Mouse (Mus musculus): ENCODE results near the gene Pmm1. TPM values are rescaled to one million over a fixed set of nuclear protein-coding genes. Genes with fewer than 3 reads are reported as not detected.

Gene Pmm1
- total and polyA plus RNA-seq, 3 experiments: 51.8 to 140 (median 128) TPM

DNA sequence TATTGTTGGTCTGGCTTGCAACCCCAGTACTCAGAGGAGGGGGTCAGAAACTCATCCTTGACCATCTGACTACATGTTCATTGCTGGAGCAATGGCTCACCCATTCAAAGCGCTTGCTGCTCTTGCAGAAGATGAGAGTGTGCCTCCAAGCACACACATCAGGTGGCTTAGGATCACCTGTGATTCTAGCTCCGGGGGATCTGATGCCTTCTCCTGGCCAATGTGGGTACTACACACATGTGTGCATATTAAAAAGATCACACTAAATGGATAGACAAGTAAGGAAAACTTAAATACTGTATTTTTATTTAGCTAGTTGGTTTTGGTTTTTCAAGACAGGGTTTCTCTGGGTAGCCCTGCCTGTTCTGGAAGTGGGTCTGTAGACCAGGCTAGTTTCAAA, 19.7 kb downstream of the Pmm1 start:
- H3K4me1 ChIP-seq (ENCODE audit: control insufficient read depth in 1 of 2, insufficient read depth in 2 of 2): peaks cover 12 to 41% of the 10 kb centered on the region in 2 experiments
- no peaks in the 10 kb centered on the region for H3K79me2 ChIP-seq (replicated peaks; ENCODE audit: control insufficient read depth, extremely low read depth, insufficient read depth, poor library complexity, severe bottlenecking)
- in situ Hi-C loops (cut with MboI; ENCODE audit: low pct_ligation_motif_present, low pct_unique_long_range_greater_than_20kb, low sequenced_read_pairs) (no loop called here), dilution Hi-C loops (cut with MboI; ENCODE audit: extremely low pct_ligation_motif_present, extremely low pct_unique_long_range_greater_than_20kb, low sequenced_read_pairs) (no loop called here)
- no peaks in the 10 kb centered on the region for H3K27me3 ChIP-seq (replicated peaks)
- no peak overlapping the region for H3K4me3 ChIP-seq (replicated peaks in 1 of 3; ENCODE audit: low read depth in 2 of 3, low read length in 2 of 3, poor library complexity in 1 of 3)
- no peak overlapping the region for H3K9ac ChIP-seq (ENCODE audit: insufficient read depth, low read depth)
- H3K9me3 ChIP-seq (replicated peaks; ENCODE audit: low read length): no peaks in the 10 kb centered on the region
- H3K36me3 ChIP-seq (replicated peaks in 1 of 2; ENCODE audit: control insufficient read depth in 1 of 2, insufficient read depth in 1 of 2, low read length in 1 of 2): no peaks in the 10 kb centered on the region
- H3K27ac ChIP-seq (ENCODE audit: insufficient read depth, low read depth): no peak overlapping the region
- no peak overlapping the region for H3K4me2 ChIP-seq (ENCODE audit: insufficient read depth, low read depth, poor library complexity, severe bottlenecking)
- no peak for DNase-seq (ENCODE audit: extremely low read depth)
- TF ChIP-seq CTCF (conservative IDR thresholded peaks at IDR 0.05 in 1 of 2, IDR thresholded peaks at IDR 0.05 in 1 of 2; ENCODE audit: low read depth in 2 of 2, low read length in 2 of 2) (peak; percentile 28 to 31; a peak in 2 of 4 replicates), JUND (conservative IDR thresholded peaks at IDR 0.05; ENCODE audit: low read depth, low read length) (no peak), POLR2AphosphoS2 (IDR thresholded peaks at IDR 0.05; ENCODE audit: low read depth, low read length) (no peak)

DNA sequence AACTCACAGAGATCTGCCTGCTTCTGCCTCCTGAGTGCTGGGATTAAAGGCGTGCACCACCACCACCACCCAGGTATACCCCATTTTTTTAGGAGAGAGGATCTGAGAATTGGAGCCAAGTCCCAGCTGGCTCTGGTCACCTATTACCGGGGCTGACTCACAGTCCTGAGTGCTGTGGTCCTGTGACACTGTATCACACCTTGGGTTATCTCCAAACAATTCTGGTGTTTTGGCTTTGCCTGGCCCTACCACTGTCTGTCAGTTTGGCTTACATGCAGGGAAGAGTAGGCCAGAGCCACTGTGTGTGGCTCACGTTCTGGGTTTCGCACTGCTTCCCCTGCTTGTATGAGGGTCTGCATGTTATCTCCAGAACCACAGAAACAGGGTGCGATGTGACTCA, 20.5 kb downstream of the Pmm1 start:
- H3K9me3 ChIP-seq (replicated peaks; ENCODE audit: low read length): no peaks in the 10 kb centered on the region
- no peaks in the 10 kb centered on the region for H3K36me3 ChIP-seq (replicated peaks in 1 of 2; ENCODE audit: control insufficient read depth in 1 of 2, insufficient read depth in 1 of 2, low read length in 1 of 2)
- in situ Hi-C loops (cut with MboI; ENCODE audit: low pct_ligation_motif_present, low pct_unique_long_range_greater_than_20kb, low sequenced_read_pairs) (no loop called here), dilution Hi-C loops (cut with MboI; ENCODE audit: extremely low pct_ligation_motif_present, extremely low pct_unique_long_range_greater_than_20kb, low sequenced_read_pairs) (no loop called here)
- no peaks in the 10 kb centered on the region for H3K79me2 ChIP-seq (replicated peaks; ENCODE audit: control insufficient read depth, extremely low read depth, insufficient read depth, poor library complexity, severe bottlenecking)
- H3K27ac ChIP-seq (ENCODE audit: insufficient read depth, low read depth): no peak overlapping the region
- TF ChIP-seq CTCF (conservative IDR thresholded peaks at IDR 0.05 in 1 of 2, IDR thresholded peaks at IDR 0.05 in 1 of 2; ENCODE audit: low read depth in 2 of 2, low read length in 2 of 2) (no peak), TCF12 (IDR thresholded peaks at IDR 0.05; ENCODE audit: low read depth, low read length) (no peak), USF2 (conservative IDR thresholded peaks at IDR 0.05; ENCODE audit: low read depth, low read length) (no peak), BHLHE40 (IDR thresholded peaks at IDR 0.05; ENCODE audit: low read depth, low read length) (no peak), SIN3A (IDR thresholded peaks at IDR 0.05; ENCODE audit: low read length) (no peak), EP300 (IDR thresholded peaks at IDR 0.05; ENCODE audit: low read length) (no peak), NRF1 (IDR thresholded peaks at IDR 0.05; ENCODE audit: low read depth, low read length) (no peak)
- no peak overlapping the region for H3K4me3 ChIP-seq (replicated peaks in 1 of 3; ENCODE audit: low read depth in 2 of 3, low read length in 2 of 3, poor library complexity in 1 of 3)
- DNase-seq (ENCODE audit: extremely low read depth): no peak
- no peaks in the 10 kb centered on the region for H3K27me3 ChIP-seq (replicated peaks)
- peaks cover 12 to 44% of the 10 kb centered on the region in 2 experiments for H3K4me1 ChIP-seq (ENCODE audit: control insufficient read depth in 1 of 2, insufficient read depth in 2 of 2)
- H3K9ac ChIP-seq (ENCODE audit: insufficient read depth, low read depth): no peak overlapping the region
- no peak overlapping the region for H3K4me2 ChIP-seq (ENCODE audit: insufficient read depth, low read depth, poor library complexity, severe bottlenecking)

DNA sequence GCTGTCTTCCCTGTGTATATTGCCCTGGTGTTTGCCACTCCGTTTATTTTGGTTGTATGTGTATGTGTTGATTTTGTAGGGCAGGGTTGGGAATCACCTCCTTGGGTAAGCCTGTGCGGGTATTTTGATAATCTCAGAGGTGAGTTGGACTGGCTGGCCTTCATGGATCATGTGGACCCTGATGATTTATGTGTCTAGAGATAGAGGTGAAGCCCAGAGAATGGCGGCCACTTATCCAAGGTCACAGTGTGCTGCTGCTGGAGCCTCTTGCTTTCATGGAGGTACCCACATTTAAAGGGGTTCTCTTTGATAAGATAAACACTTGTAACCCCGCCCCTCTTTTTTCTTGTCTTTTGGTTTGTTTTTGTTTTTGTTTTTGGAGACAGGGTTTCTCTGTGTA, 21.0 kb downstream of the Pmm1 start:
- TF ChIP-seq TBP (conservative IDR thresholded peaks at IDR 0.05; ENCODE audit: low read depth, low read length) (no peak), CTCF (conservative IDR thresholded peaks at IDR 0.05 in 1 of 2, IDR thresholded peaks at IDR 0.05 in 1 of 2; ENCODE audit: low read depth in 2 of 2, low read length in 2 of 2) (no peak), MAFK (IDR thresholded peaks at IDR 0.05; ENCODE audit: insufficient replicate concordance, low read length) (no peak), ZNF384 (IDR thresholded peaks at IDR 0.05; ENCODE audit: low read depth, low read length) (no peak), TCF12 (IDR thresholded peaks at IDR 0.05; ENCODE audit: low read depth, low read length) (no peak), SIN3A (IDR thresholded peaks at IDR 0.05; ENCODE audit: low read length) (no peak), UBTF (IDR thresholded peaks at IDR 0.05; ENCODE audit: low read depth, low read length) (no peak), MAX (IDR thresholded peaks at IDR 0.05; ENCODE audit: low read length) (no peak), USF2 (conservative IDR thresholded peaks at IDR 0.05; ENCODE audit: low read depth, low read length) (no peak), CHD2 (IDR thresholded peaks at IDR 0.05; ENCODE audit: low read length) (no peak), POLR2AphosphoS2 (IDR thresholded peaks at IDR 0.05; ENCODE audit: low read depth, low read length) (no peak), MAZ (IDR thresholded peaks at IDR 0.05; ENCODE audit: low read depth, low read length) (no peak)
- Histone ChIP-seq H3K36me3 (replicated peaks in 1 of 2; ENCODE audit: control insufficient read depth in 1 of 2, insufficient read depth in 1 of 2, low read length in 1 of 2) (no peaks in the 10 kb centered on the region), H3K9ac (ENCODE audit: insufficient read depth, low read depth) (no peak overlapping the region), H3K4me2 (ENCODE audit: insufficient read depth, low read depth, poor library complexity, severe bottlenecking) (no peak overlapping the region), H3K9me3 (replicated peaks; ENCODE audit: low read length) (no peaks in the 10 kb centered on the region), H3K27ac (ENCODE audit: insufficient read depth, low read depth) (no peak overlapping the region), H3K79me2 (replicated peaks; ENCODE audit: control insufficient read depth, extremely low read depth, insufficient read depth, poor library complexity, severe bottlenecking) (no peaks in the 10 kb centered on the region), H3K4me3 (replicated peaks in 1 of 3; ENCODE audit: low read depth in 2 of 3, low read length in 2 of 3, poor library complexity in 1 of 3) (no peak overlapping the region), H3K4me1 (ENCODE audit: control insufficient read depth in 1 of 2, insufficient read depth in 2 of 2) (peaks cover 12 to 49% of the 10 kb centered on the region in 2 experiments), H3K27me3 (replicated peaks) (no peaks in the 10 kb centered on the region)
- dilution Hi-C loops (cut with MboI; ENCODE audit: extremely low pct_ligation_motif_present, extremely low pct_unique_long_range_greater_than_20kb, low sequenced_read_pairs): no loop called here
- no peak for DNase-seq (ENCODE audit: extremely low read depth)
- in situ Hi-C loops (cut with MboI; ENCODE audit: low pct_ligation_motif_present, low pct_unique_long_range_greater_than_20kb, low sequenced_read_pairs): no loop called here
